8 mouse cellular contexts compared by ENCODE assay signal in genomic region chr9:82974187-82974861, GRCm38 (mm10). TPM values are rescaled to one million over a fixed set of nuclear protein-coding genes. Genes with fewer than 3 reads are reported as not detected.
DNase-seq lines count a peak whose midpoint lies in the region; ATAC-seq and TF ChIP-seq lines count a peak whose summit lies in the region.

No protein-coding gene starts in this region.

- H3K4me1 ChIP-seq in ES-E14 (ENCODE audit: control insufficient read depth in 2 of 2, insufficient read depth in 2 of 2, low read length in 2 of 2, poor library complexity in 1 of 2), result peaks cover 4 to 7% of the 10 kb centered on the region in 2 experiments; a peak in 2 of 4 replicates
- H3K4me1 ChIP-seq in forebrain, embryonic 14.5 days (ENCODE audit: control insufficient read depth, insufficient read depth, low read length), result peaks cover 13% of the 10 kb centered on the region
- H3K4me1 ChIP-seq in neural tube, embryonic 14.5 days (ENCODE audit: control insufficient read depth, insufficient read depth, low read length), result peaks cover 17% of the 10 kb centered on the region; the same call in 1 of the 2 replicates
- H3K4me1 ChIP-seq in testis, adult 2 months (ENCODE audit: control insufficient read depth, insufficient read depth, low read length), result peaks cover 2% of the 10 kb centered on the region; the same call in 1 of the 2 replicates

- H3K4me3 ChIP-seq in ES-E14 (ENCODE audit: insufficient read depth in 1 of 2, low read depth in 1 of 2, low read length in 2 of 2, poor library complexity in 1 of 2, severe bottlenecking in 1 of 2), result peak overlapping the region; percentile 86 to 94
- peak overlapping the region; percentile 92 for H3K4me3 ChIP-seq in forebrain, embryonic 14.5 days (ENCODE audit: low read depth, low read length)
- peak overlapping the region; percentile 99 for H3K4me3 ChIP-seq in neural tube, embryonic 14.5 days (ENCODE audit: low read depth, low read length)
- peak overlapping the region; percentile 84 for H3K4me3 ChIP-seq in testis, adult 2 months (ENCODE audit: control insufficient read depth, low read depth, low read length)

- peak overlapping the region; percentile 97 for H3K9ac ChIP-seq in ES-E14 (ENCODE audit: insufficient read depth, low read depth, low read length, poor library complexity, severe bottlenecking)
- peak overlapping the region; percentile 99 for H3K9ac ChIP-seq in forebrain, embryonic 14.5 days (ENCODE audit: low read length)
- peak overlapping the region; percentile 95 for H3K9ac ChIP-seq in neural tube, embryonic 14.5 days (replicated peaks; ENCODE audit: low read depth, low read length)

- in situ Hi-C loops in ES-E14 (cut with MboI; ENCODE audit: low sequenced_read_pairs in 2 of 2, unreplicated experiment in 2 of 2), result no loop called here

- no peaks in the 10 kb centered on the region for H3K36me3 ChIP-seq in ES-E14 (ENCODE audit: control insufficient read depth, insufficient read depth, low read length, poor library complexity, severe bottlenecking)
- H3K36me3 ChIP-seq in forebrain, embryonic 14.5 days (ENCODE audit: control insufficient read depth, insufficient read depth, low read length), result 0 out of 2 replicates have a peak, but pooled peaks cover 3% of the 10 kb centered on the region
- H3K36me3 ChIP-seq in neural tube, embryonic 14.5 days (ENCODE audit: control insufficient read depth, insufficient read depth, low read length), result no peaks in the 10 kb centered on the region
- no peaks in the 10 kb centered on the region for H3K36me3 ChIP-seq in testis, adult 2 months (ENCODE audit: control insufficient read depth, insufficient read depth, low read length)

- no peaks in the 10 kb centered on the region for H3K9me3 ChIP-seq in ES-E14 (ENCODE audit: control insufficient read depth, insufficient read depth, low read depth, low read length)
- no peaks in the 10 kb centered on the region for H3K9me3 ChIP-seq in forebrain, embryonic 14.5 days (replicated peaks; ENCODE audit: control insufficient read depth, low read length)
- no peaks in the 10 kb centered on the region for H3K9me3 ChIP-seq in neural tube, embryonic 14.5 days (ENCODE audit: control insufficient read depth, low read length)

- DNase-seq in ES-E14 (ENCODE audit: low read depth, low spot score), result peak; percentile 72
- DNase-seq in cerebellum, adult 11 months, result peak; percentile 82
- DNase-seq in forebrain, embryonic 14.5 days (ENCODE audit: low spot score), result peak; percentile 95
- peak; percentile 86 to 92 for DNase-seq in heart, postnatal 14 days
- DNase-seq in layer of hippocampus, adult 18-20 months (ENCODE audit: low spot score in 2 of 2), result peak; percentile 82 to 94
- DNase-seq in lung, adult 18-20 months, result peak; percentile 88 to 91

- H3K27me3 ChIP-seq in forebrain, embryonic 14.5 days (replicated peaks; ENCODE audit: control insufficient read depth, insufficient read depth, low read length), result no peaks in the 10 kb centered on the region
- no peaks in the 10 kb centered on the region; the same call in 1 of the 2 replicates for H3K27me3 ChIP-seq in neural tube, embryonic 14.5 days (ENCODE audit: control insufficient read depth, insufficient read depth, low read length)
- no peaks in the 10 kb centered on the region for H3K27me3 ChIP-seq in testis, adult 2 months (ENCODE audit: control insufficient read depth, insufficient read depth, low read length)

- TF ChIP-seq CTCF in testis, adult 2 months (IDR thresholded peaks at IDR 0.05; ENCODE audit: control insufficient read depth, insufficient read depth, insufficient replicate concordance, low read depth, low read length), result no peak

- peak; percentile 46 for TF ChIP-seq POLR2A in testis, adult 2 months (IDR thresholded peaks at IDR 0.05; ENCODE audit: control insufficient read depth, low read depth, low read length)

- H3K4me2 ChIP-seq in forebrain, embryonic 14.5 days (ENCODE audit: low read length), result peak overlapping the region; percentile 91
- peak overlapping the region; percentile 65 for H3K4me2 ChIP-seq in neural tube, embryonic 14.5 days (ENCODE audit: low read depth, low read length)

- peak overlapping the region; percentile 94 for H3K27ac ChIP-seq in ES-E14 (ENCODE audit: insufficient read depth, low read depth, low read length, poor library complexity, severe bottlenecking)
- peak overlapping the region; percentile 100 for H3K27ac ChIP-seq in forebrain, embryonic 14.5 days (ENCODE audit: low read depth, low read length)
- H3K27ac ChIP-seq in neural tube, embryonic 14.5 days (ENCODE audit: low read depth, low read length), result peak overlapping the region; percentile 99
- peak overlapping the region; percentile 53; the same call in 1 of the 2 replicates for H3K27ac ChIP-seq in testis, adult 2 months (ENCODE audit: control insufficient read depth, insufficient read depth, low read depth, low read length)

- WGBS in forebrain, embryonic 14.5 days, result under 1% methylated on average over 56 of the region's 75 CpGs
- WGBS in neural tube, embryonic 14.5 days, result under 1% methylated on average over 72 of the region's 75 CpGs

- ATAC-seq in forebrain, embryonic 14.5 days, result peak; percentile 81
- peak; percentile 82 for ATAC-seq in neural tube, embryonic 14.5 days (ENCODE audit: low read depth)

- intact Hi-C loops in heart, postnatal 14 days (cut with DNase I), result loop anchor here (2.0 to 5.0 kb wide), 2 partner anchors 170 to 373 kb away; no protein-coding TSS in a partner anchor

TF ChIP-seq in ES-E14, 5 proteins besides CTCF, POLR2A, EP300 and RAD21:
- TF ChIP-seq HCFC1 (IDR thresholded peaks at IDR 0.05; ENCODE audit: borderline replicate concordance, insufficient read depth, low read length), result no peak
- TF ChIP-seq ZNF384 (IDR thresholded peaks at IDR 0.05; ENCODE audit: low read depth, low read length), result no peak
- TF ChIP-seq ZC3H11A (IDR thresholded peaks at IDR 0.05; ENCODE audit: borderline replicate concordance, low read depth, low read length), result no peak
- TF ChIP-seq MAFK (IDR thresholded peaks at IDR 0.05; ENCODE audit: insufficient read depth, low read depth, low read length), result no peak
- TF ChIP-seq CHD2 (IDR thresholded peaks at IDR 0.05; ENCODE audit: low read depth, low read length), result no peak

RNA-seq across cellular contexts. Expression of gene Phip, which starts 1.0 kb away (rescaled TPM):
- total RNA-seq in ES-E14 (2012; rRNA removed), result 52.4 and 56.7 TPM in 2 replicates
- 81.2 and 108 TPM in 2 replicates for polyA plus RNA-seq in forebrain, embryonic 14.5 days (2014; fragmentation: Nextera tagmentation; extraction: Ambion mirVana)
- total RNA-seq in heart, postnatal 14 days (2021), result 10 to 100 TPM; 33.4 to 34.2 TPM
- 10 to 100 TPM; 72.6 to 73.4 TPM for total RNA-seq in layer of hippocampus, adult 18-20 months (2021)
- 85.3 and 108 TPM in 2 replicates for polyA plus RNA-seq in neural tube, embryonic 14.5 days (2014; fragmentation: Nextera tagmentation; extraction: Ambion mirVana)
- polyA plus RNA-seq in testis, adult 2 months (2012; rRNA removed), result 1.6 and 2.2 TPM in 2 replicates

Comparison
In these comparisons a context has a peak if more than half of its experiments do, and no peak if none do; other contexts are left out.
1. Peak in every context shown above with its lines: DNase-seq, ATAC-seq, H3K4me3 ChIP-seq and H3K27ac ChIP-seq.